Mouse (Mus musculus) intestine, postnatal 0 days (tissue): ENCODE measurements around the gene Fam219b. TPM values are rescaled to one million over a fixed set of nuclear protein-coding genes. Genes with fewer than 3 reads are reported as not detected.

Experiments used
- ATAC-seq: fragments of 200-750 bp; cut with Nextera tagmentation; 2 replicates; pipeline ENCODE4 v1.8.0; 2017; ENCODE audit warnings: mild to moderate bottlenecking, moderate TSS enrichment, moderate library complexity
- H3K27ac ChIP-seq: fragments of 300-500 bp; sonication (generic); 2 replicates; pipeline ENCODE4 v1.5.1; 2014; ENCODE audit warnings: mild to moderate bottlenecking, low read depth, low read length, moderate library complexity
- H3K27me3 ChIP-seq: fragments of 300-500 bp; sonication (generic); replicated peaks from 2 replicates; pipeline ENCODE4 v1.6.1; 2014; ENCODE audit warnings: low read length, mixed read lengths; ENCODE audit not compliant: control insufficient read depth, insufficient read depth
- H3K36me3 ChIP-seq: fragments of 300-500 bp; sonication (generic); 2 replicates; pipeline ENCODE4 v1.6.1; 2014; ENCODE audit warnings: mild to moderate bottlenecking, moderate library complexity; ENCODE audit not compliant: control insufficient read depth, insufficient read depth
- H3K4me1 ChIP-seq: fragments of 300-500 bp; sonication (generic); replicated peaks from 2 replicates; pipeline ENCODE4 v1.6.1; 2014; ENCODE audit warnings: antibody characterized with exemption, low read length, mixed read lengths; ENCODE audit not compliant: control insufficient read depth, insufficient read depth
- H3K4me2 ChIP-seq: fragments of 300-500 bp; sonication (generic); replicated peaks from 2 replicates; pipeline ENCODE4 v1.6.1; 2014; ENCODE audit warnings: low read depth, mild to moderate bottlenecking, moderate library complexity
- H3K4me3 ChIP-seq: fragments of 300-500 bp; sonication (generic); 2 replicates; pipeline ENCODE4 v1.5.1; 2014; ENCODE audit warnings: low read depth, low read length
- H3K9ac ChIP-seq: fragments of 300-500 bp; sonication (generic); 2 replicates; pipeline ENCODE4 v1.6.1; 2014; ENCODE audit warnings: mild to moderate bottlenecking, low read depth, low read length
- H3K9me3 ChIP-seq: fragments of 300-500 bp; sonication (generic); 2 replicates; pipeline ENCODE4 v1.6.1; 2016; ENCODE audit warnings: mixed run types; ENCODE audit not compliant: control insufficient read depth
- CTCF ChIP-seq: sonication (generic); IDR thresholded peaks from 2 replicates; pipeline ENCODE4 v1.5.1; 2016; ENCODE audit warnings: low read depth, mild to moderate bottlenecking, control low read depth, antibody characterized with exemption, moderate library complexity
- WGBS: fragments of 180-500 bp; shearing (Covaris S2); extraction: QIAGEN DNeasy Blood & Tissue Kit; methylation state at CpG from one replicate; pipeline ENCODE4 v1.1.7; 2014; 5-methylcytosine and 5-hydroxymethylcytosine counted together
- polyA plus RNA-seq: library from polyadenylated mRNA; unstranded; fragments of >200 nt; fragmentation: Nextera tagmentation; extraction: Ambion mirVana; gene quantifications from 2 replicates; pipeline ENCODE4 v1.2.1, GENCODE M21; 2015

Gene Fam219b
- polyA plus RNA-seq, 1 experiment from 2014 or later = 6.9 TPM

DNA sequence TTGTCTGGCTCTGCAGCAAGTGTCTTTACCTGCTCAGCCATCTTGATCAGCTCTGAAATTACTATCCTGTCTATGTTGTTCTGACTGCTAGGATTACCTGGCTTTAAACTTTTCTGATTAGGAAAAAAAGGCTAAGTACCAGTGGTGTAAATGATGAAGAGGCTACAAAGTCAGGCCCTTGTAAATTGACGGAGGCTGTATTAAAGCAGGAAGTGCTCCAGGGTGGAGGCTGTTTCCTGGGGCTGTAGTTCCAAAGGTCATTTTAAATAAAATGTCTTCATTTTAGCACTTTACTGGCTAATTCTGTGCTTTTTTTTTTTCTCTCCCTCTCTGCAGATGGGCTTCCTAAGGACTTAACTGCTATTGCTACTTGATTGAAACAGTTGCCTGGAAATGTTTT, 5.4 kb upstream of the Fam219b start:
- 22% methylated on average over 1 of the region's 1 CpGs for WGBS
- no peaks in the 10 kb centered on the region for H3K4me1 ChIP-seq
- no peak overlapping the region for H3K4me3 ChIP-seq
- TF ChIP-seq CTCF = no peak
- H3K9me3 ChIP-seq = no peaks in the 10 kb centered on the region
- no peak overlapping the region for H3K4me2 ChIP-seq
- H3K27ac ChIP-seq = peak overlapping the region; percentile 69
- ATAC-seq = no peak
- no peaks in the 10 kb centered on the region for H3K27me3 ChIP-seq
- peaks cover 34% of the 10 kb centered on the region for H3K36me3 ChIP-seq
- H3K9ac ChIP-seq = no peak overlapping the region

DNA sequence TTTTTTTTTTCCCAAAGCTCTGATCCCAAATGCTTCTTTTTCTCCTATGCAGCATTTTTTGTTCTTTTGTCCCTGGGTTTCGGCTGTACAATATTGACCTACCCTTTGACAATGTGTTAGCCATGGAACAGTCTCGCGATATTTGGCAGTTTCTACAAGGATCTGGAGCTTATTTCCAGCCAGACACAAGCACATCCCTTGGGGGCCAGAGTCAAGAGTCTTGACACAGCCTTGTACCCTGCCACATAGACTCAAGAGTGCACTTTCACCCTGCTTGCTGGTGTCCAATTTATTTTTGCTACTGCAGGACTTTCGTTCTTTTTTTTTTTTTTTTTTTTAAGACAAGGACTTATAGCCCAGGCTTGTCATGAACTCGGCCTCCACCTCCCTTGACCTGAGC, 966 bp upstream of the Fam219b start:
- Histone ChIP-seq H3K9me3 (no peaks in the 10 kb centered on the region), H3K4me1 (0 out of 2 replicates have a peak, but pooled peaks cover 4% of the 10 kb centered on the region), H3K27me3 (no peaks in the 10 kb centered on the region), H3K36me3 (peaks cover 28% of the 10 kb centered on the region), H3K27ac (no peak overlapping the region), H3K4me3 (no peak overlapping the region), H3K4me2 (peak overlapping the region; percentile 95; the same call in 1 of the 2 replicates), H3K9ac (0 out of 2 replicates have a peak overlapping the region, but pooled peaks have one; percentile 81)
- 86% methylated on average over 5 of the region's 5 CpGs for WGBS
- TF ChIP-seq CTCF = no peak
- no peak for ATAC-seq

DNA sequence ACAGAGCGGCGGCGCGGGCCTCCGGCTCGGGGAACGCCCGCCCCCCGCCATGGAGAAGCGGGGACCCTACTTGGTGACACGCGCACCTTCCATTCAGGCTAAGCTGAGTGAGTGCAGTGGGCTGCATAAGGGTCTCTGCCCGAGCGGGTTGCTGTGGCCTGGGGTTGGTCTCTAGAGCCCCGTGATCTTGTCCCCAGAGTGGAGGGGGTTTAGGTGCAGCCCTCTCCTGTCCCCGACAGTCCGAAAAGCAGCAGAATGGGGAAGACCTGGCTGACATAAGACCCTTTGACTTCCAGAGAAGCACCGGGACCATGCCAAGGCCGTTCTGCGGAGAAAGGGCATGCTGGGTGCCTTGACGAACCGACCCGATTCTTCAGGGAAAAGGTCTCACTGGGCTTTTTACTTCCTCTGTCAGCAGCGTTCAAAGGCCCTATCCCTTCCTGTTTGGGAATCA, 427 bp downstream of the Fam219b start:
- ATAC-seq = peak; percentile 44
- peak overlapping the region; percentile 81 for H3K9ac ChIP-seq
- H3K27me3 ChIP-seq = no peaks in the 10 kb centered on the region
- no peak for TF ChIP-seq CTCF
- peak overlapping the region; percentile 95 for H3K4me2 ChIP-seq
- H3K9me3 ChIP-seq = no peaks in the 10 kb centered on the region
- peak overlapping the region; percentile 85 for H3K4me3 ChIP-seq
- 0 out of 2 replicates have a peak, but pooled peaks cover 4% of the 10 kb centered on the region for H3K4me1 ChIP-seq
- H3K36me3 ChIP-seq = peaks cover 27% of the 10 kb centered on the region
- under 1% methylated on average over 24 of the region's 24 CpGs for WGBS
- H3K27ac ChIP-seq = peak overlapping the region; percentile 73

DNA sequence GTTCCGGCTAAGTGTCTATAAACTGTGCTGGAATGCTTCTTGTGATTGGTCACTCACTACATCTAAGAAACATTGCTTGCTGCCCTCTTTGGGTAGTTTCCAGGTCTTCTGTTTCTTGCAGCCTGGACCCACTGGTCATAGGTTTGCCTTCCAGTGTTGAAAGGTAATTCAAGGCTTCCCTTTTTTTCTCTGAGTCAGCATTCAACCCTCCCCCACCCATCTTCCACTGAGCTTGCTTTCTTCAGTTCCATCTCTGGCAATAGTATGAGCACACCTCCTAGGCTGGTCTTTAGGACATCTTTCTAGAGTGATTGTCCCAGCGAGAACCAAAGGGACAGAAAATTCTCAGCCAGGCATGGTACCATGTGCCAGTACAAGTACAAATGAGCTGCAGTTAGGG, 2.2 kb downstream of the Fam219b start:
- Histone ChIP-seq H3K4me2 (no peak overlapping the region), H3K4me3 (no peak overlapping the region), H3K36me3 (peaks cover 31% of the 10 kb centered on the region), H3K27me3 (no peaks in the 10 kb centered on the region), H3K27ac (no peak overlapping the region), H3K4me1 (0 out of 2 replicates have a peak, but pooled peaks cover 4% of the 10 kb centered on the region), H3K9ac (no peak overlapping the region), H3K9me3 (no peaks in the 10 kb centered on the region)
- no peak for ATAC-seq
- TF ChIP-seq CTCF = no peak
- 89% methylated on average over 2 of the region's 2 CpGs for WGBS

DNA sequence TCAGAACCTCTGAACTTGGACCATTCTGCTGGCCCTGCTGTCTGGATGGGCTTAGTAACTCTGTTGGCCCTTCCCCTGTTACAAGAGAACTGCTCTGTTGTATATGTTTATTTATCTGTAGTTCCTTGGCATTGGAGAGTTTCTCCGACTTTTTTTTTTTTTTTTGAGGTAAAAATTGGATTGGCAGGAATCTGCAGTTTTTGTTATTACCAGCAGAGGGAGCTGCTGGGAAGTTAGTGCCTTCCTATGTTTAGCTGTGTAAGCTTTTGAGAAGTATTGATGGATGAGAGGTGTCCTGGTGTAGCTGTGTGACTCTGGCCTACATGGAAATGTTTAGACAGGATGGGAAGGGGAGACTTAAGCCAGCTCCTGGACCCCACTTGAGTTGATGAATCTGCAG, 4.0 kb downstream of the Fam219b start:
- H3K36me3 ChIP-seq = peaks cover 48% of the 10 kb centered on the region
- no peak overlapping the region for H3K27ac ChIP-seq
- no peak overlapping the region for H3K4me2 ChIP-seq
- no peaks in the 10 kb centered on the region for H3K27me3 ChIP-seq
- no peak overlapping the region for H3K4me3 ChIP-seq
- 0 out of 2 replicates have a peak, but pooled peaks cover 4% of the 10 kb centered on the region for H3K4me1 ChIP-seq
- TF ChIP-seq CTCF = peak; percentile 84
- H3K9ac ChIP-seq = no peak overlapping the region
- H3K9me3 ChIP-seq = no peaks in the 10 kb centered on the region
- ATAC-seq = no peak
- 0% methylated on average over 1 of the region's 1 CpGs for WGBS

DNA sequence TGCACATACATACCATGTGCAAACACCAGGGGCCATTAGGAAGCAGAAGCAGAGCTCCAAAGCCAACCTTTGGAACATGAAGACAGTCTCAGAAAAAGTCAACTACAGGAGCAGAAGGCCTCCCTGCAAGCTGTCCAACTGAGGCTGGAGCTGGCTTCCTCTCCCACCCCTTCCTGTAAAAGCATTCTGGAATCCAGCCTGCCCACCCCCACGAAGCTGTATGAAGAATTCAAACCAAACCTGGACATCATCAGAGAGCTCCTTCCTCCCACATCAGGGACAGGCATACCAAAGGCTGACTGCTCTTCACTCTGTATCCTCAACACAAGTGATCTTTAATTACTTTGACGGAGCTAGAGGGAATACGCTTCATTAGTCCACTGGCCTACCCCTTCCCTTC, 6.6 kb downstream of the Fam219b start:
- no peak for TF ChIP-seq CTCF
- ATAC-seq = no peak
- WGBS = 71% methylated on average over 3 of the region's 3 CpGs
- Histone ChIP-seq H3K4me2 (no peak overlapping the region), H3K9ac (no peak overlapping the region), H3K27me3 (no peaks in the 10 kb centered on the region), H3K9me3 (no peaks in the 10 kb centered on the region), H3K27ac (no peak overlapping the region), H3K4me1 (no peaks in the 10 kb centered on the region), H3K36me3 (peaks cover 66% of the 10 kb centered on the region), H3K4me3 (no peak overlapping the region)

DNA sequence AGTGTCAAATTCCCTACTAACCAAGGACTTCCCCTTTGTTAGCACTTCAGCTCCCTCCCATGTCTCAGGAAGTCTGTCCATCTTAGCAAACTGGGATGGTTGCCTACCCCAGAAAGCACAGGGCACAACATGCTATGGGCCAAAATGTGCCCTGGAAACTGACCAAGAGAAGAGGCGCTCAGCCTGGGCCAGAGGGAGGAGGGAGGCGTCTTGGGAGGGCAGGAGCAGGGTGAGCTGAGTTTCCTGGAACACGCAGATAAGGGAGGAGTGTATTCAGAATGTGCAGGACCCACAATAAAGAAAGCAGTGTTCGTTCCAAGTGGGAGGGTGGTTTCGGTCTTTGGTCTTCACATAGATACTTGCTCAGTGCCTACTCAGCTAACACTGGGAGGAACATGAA, 10.0 kb downstream of the Fam219b start:
- no peak overlapping the region for H3K27ac ChIP-seq

More for the DNA sequence above, 10.0 kb downstream of the Fam219b start:
- Histone ChIP-seq H3K4me1 (peaks cover 2% of the 10 kb centered on the region; the same call in 1 of the 2 replicates), H3K4me2 (no peak overlapping the region), H3K9ac (no peak overlapping the region), H3K9me3 (no peaks in the 10 kb centered on the region), H3K36me3 (peaks cover 64% of the 10 kb centered on the region), H3K4me3 (no peak overlapping the region), H3K27me3 (no peaks in the 10 kb centered on the region)
- no peak for TF ChIP-seq CTCF
- no peak for ATAC-seq
- WGBS = 51% methylated on average over 5 of the region's 5 CpGs
